Mouse (Mus musculus): ENCODE results near the gene Olfr1151. TPM values are rescaled to one million over a fixed set of nuclear protein-coding genes. Genes with fewer than 3 reads are reported as not detected.

Olfr1151 gene
- total RNA-seq (2014; rRNA removed) (not detected in 2 replicates), polyA plus RNA-seq (2015; fragmentation: Nextera tagmentation; extraction: Ambion mirVana) (not detected in 2 replicates)

- H3K27ac ChIP-seq (ENCODE audit: low read depth, low read length), result no peak within 1 kb of the TSS
- H3K9me3 ChIP-seq (ENCODE audit: low read length), result no peaks in the 10 kb centered on the region
- H3K4me1 ChIP-seq (ENCODE audit: insufficient read depth, low read length), result no peaks in the 10 kb centered on the region
- H3K4me2 ChIP-seq (ENCODE audit: low read depth, low read length, poor library complexity, severe bottlenecking), result no peak within 1 kb of the TSS
- 91% methylated on average over 1 of the region's 1 CpGs for WGBS
- ATAC-seq (ENCODE audit: low FRiP score) (no peak), DNase-seq (ENCODE audit: low spot score) (no peak)
- no peaks in the 10 kb centered on the region for H3K36me3 ChIP-seq (ENCODE audit: insufficient read depth, low read length)
- H3K9ac ChIP-seq (replicated peaks; ENCODE audit: low read length, poor library complexity, severe bottlenecking), result no peak within 1 kb of the TSS
- H3K27me3 ChIP-seq (ENCODE audit: insufficient read depth, low read length), result no peaks in the 10 kb centered on the region
- no peak within 1 kb of the TSS for H3K4me3 ChIP-seq (ENCODE audit: low read depth, low read length)
- no peak for TF ChIP-seq CTCF (IDR thresholded peaks at IDR 0.05)
Measured at GRCm38 (mm10) chr2:87855562-87855961, at the start of gene Olfr1151. TSS of gene Olfr1151 (plus strand) at chr2:87855862.

DNA sequence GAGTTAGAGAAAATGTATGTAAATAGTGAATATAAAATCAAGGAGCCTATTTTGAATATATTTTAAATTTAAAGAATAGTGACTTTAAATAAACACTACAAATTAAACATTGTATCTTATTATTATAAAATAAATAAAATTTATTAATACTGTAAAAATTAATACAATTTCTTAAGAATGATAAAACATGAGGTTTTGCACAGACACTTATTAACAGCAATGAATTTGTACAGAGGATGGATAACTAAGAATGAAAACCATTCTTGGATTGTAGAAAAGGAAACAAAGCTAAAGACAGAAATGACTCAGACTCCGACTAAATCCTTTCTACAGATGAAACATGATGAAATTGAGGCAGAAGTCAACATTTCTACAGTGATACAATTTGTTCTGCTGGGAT, 46.1 kb upstream of the Olfr1151 start, which contains the start of gene Olfr1145:
Olfr1145 (plus strand) TSS at position 301 of the 400 bp plus-strand sequence.
- 79% methylated on average over 1 of the region's 1 CpGs for WGBS
- H3K27ac ChIP-seq (ENCODE audit: low read depth, low read length), result no peak within 1 kb of the TSS
- H3K4me1 ChIP-seq (ENCODE audit: insufficient read depth, low read length), result no peaks in the 10 kb centered on the region
- no peak for DNase-seq (ENCODE audit: low spot score)
- ATAC-seq (ENCODE audit: low FRiP score), result no peak
- TF ChIP-seq CTCF (IDR thresholded peaks at IDR 0.05), result no peak
- H3K36me3 ChIP-seq (ENCODE audit: insufficient read depth, low read length), result no peaks in the 10 kb centered on the region
- H3K27me3 ChIP-seq (ENCODE audit: insufficient read depth, low read length), result no peaks in the 10 kb centered on the region
- H3K4me3 ChIP-seq (ENCODE audit: low read depth, low read length), result no peak within 1 kb of the TSS
- no peak within 1 kb of the TSS for H3K4me2 ChIP-seq (ENCODE audit: low read depth, low read length, poor library complexity, severe bottlenecking)
- no peak within 1 kb of the TSS for H3K9ac ChIP-seq (replicated peaks; ENCODE audit: low read length, poor library complexity, severe bottlenecking)
- no peaks in the 10 kb centered on the region for H3K9me3 ChIP-seq (ENCODE audit: low read length)

- WGBS, result 95% methylated on average over 1 of the region's 1 CpGs
- H3K4me2 ChIP-seq (ENCODE audit: low read depth, low read length, poor library complexity, severe bottlenecking), result no peak within 1 kb of the TSS
- no peaks in the 10 kb centered on the region for H3K36me3 ChIP-seq (ENCODE audit: insufficient read depth, low read length)
- no peak for TF ChIP-seq CTCF (IDR thresholded peaks at IDR 0.05)
- H3K9ac ChIP-seq (replicated peaks; ENCODE audit: low read length, poor library complexity, severe bottlenecking), result no peak within 1 kb of the TSS
- no peaks in the 10 kb centered on the region for H3K27me3 ChIP-seq (ENCODE audit: insufficient read depth, low read length)
- DNase-seq (ENCODE audit: low spot score), result no peak
- no peak within 1 kb of the TSS for H3K27ac ChIP-seq (ENCODE audit: low read depth, low read length)
- no peaks in the 10 kb centered on the region for H3K4me1 ChIP-seq (ENCODE audit: insufficient read depth, low read length)
- H3K9me3 ChIP-seq (ENCODE audit: low read length), result no peaks in the 10 kb centered on the region
- no peak for ATAC-seq (ENCODE audit: low FRiP score)
- no peak within 1 kb of the TSS for H3K4me3 ChIP-seq (ENCODE audit: low read depth, low read length)
Measured at GRCm38 (mm10) chr2:87830233-87830632, 25.4 kb upstream of the Olfr1151 start, which contains the start of gene Olfr1148. TSS of gene Olfr1148 (plus strand) at chr2:87830533.

- no peak for ATAC-seq (ENCODE audit: low FRiP score)
- 77% methylated on average over 1 of the region's 1 CpGs for WGBS
- no peaks in the 10 kb centered on the region for H3K36me3 ChIP-seq (ENCODE audit: insufficient read depth, low read length)
- no peak within 1 kb of the TSS for H3K9ac ChIP-seq (replicated peaks; ENCODE audit: low read length, poor library complexity, severe bottlenecking)
- H3K4me1 ChIP-seq (ENCODE audit: insufficient read depth, low read length), result no peaks in the 10 kb centered on the region
- no peaks in the 10 kb centered on the region for H3K27me3 ChIP-seq (ENCODE audit: insufficient read depth, low read length)
- TF ChIP-seq CTCF (IDR thresholded peaks at IDR 0.05), result no peak
- no peak within 1 kb of the TSS for H3K4me2 ChIP-seq (ENCODE audit: low read depth, low read length, poor library complexity, severe bottlenecking)
- no peak within 1 kb of the TSS for H3K4me3 ChIP-seq (ENCODE audit: low read depth, low read length)
- no peaks in the 10 kb centered on the region for H3K9me3 ChIP-seq (ENCODE audit: low read length)
- no peak for DNase-seq (ENCODE audit: low spot score)
- no peak within 1 kb of the TSS for H3K27ac ChIP-seq (ENCODE audit: low read depth, low read length)
Measured at GRCm38 (mm10) chr2:87843693-87844092, 12.0 kb upstream of the Olfr1151 start, which contains the start of gene Olfr1150-ps1. TSS of gene Olfr1150-ps1 (plus strand) at chr2:87843993.

DNA sequence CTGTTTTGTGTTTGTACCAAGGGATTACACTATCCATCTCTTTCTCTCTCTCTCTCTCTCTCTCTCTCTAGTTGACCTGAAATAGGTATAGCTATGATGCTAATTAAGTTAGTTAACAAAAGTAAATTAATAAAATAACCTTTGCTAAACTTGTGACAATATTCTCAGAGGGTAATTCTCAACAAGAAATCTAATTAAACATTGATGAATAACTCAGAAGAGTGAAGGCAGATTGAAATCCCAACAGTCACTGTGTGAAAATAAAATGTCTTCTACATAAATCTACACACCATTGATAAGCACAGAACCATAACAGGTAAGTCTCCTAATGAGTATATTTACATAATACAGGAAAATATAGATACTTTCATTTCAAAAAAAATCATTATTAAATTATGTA, 10.5 kb downstream of the Olfr1151 start, which contains the start of gene Olfr1152:
Olfr1152 (plus strand) TSS at position 301 of the 400 bp plus-strand sequence.
- no peaks in the 10 kb centered on the region for H3K36me3 ChIP-seq (ENCODE audit: insufficient read depth, low read length)
- H3K4me1 ChIP-seq (ENCODE audit: insufficient read depth, low read length), result no peaks in the 10 kb centered on the region
- H3K27ac ChIP-seq (ENCODE audit: low read depth, low read length), result no peak within 1 kb of the TSS
- TF ChIP-seq CTCF (IDR thresholded peaks at IDR 0.05), result no peak
- no peaks in the 10 kb centered on the region for H3K27me3 ChIP-seq (ENCODE audit: insufficient read depth, low read length)
- H3K9me3 ChIP-seq (ENCODE audit: low read length), result no peaks in the 10 kb centered on the region
- H3K4me2 ChIP-seq (ENCODE audit: low read depth, low read length, poor library complexity, severe bottlenecking), result no peak within 1 kb of the TSS
- H3K9ac ChIP-seq (replicated peaks; ENCODE audit: low read length, poor library complexity, severe bottlenecking), result no peak within 1 kb of the TSS
- no peak for ATAC-seq (ENCODE audit: low FRiP score)
- H3K4me3 ChIP-seq (ENCODE audit: low read depth, low read length), result no peak within 1 kb of the TSS
- no peak for DNase-seq (ENCODE audit: low spot score)

- 83% methylated on average over 1 of the region's 1 CpGs for WGBS
- Histone ChIP-seq H3K9ac (replicated peaks; ENCODE audit: low read length, poor library complexity, severe bottlenecking) (no peak within 1 kb of the TSS), H3K4me1 (ENCODE audit: insufficient read depth, low read length) (no peaks in the 10 kb centered on the region), H3K27ac (ENCODE audit: low read depth, low read length) (no peak within 1 kb of the TSS), H3K36me3 (ENCODE audit: insufficient read depth, low read length) (no peaks in the 10 kb centered on the region), H3K4me3 (ENCODE audit: low read depth, low read length) (no peak within 1 kb of the TSS), H3K4me2 (ENCODE audit: low read depth, low read length, poor library complexity, severe bottlenecking) (no peak within 1 kb of the TSS), H3K27me3 (ENCODE audit: insufficient read depth, low read length) (no peaks in the 10 kb centered on the region), H3K9me3 (ENCODE audit: low read length) (no peaks in the 10 kb centered on the region)
- no peak for ATAC-seq (ENCODE audit: low FRiP score)
- TF ChIP-seq CTCF (IDR thresholded peaks at IDR 0.05), result no peak
- DNase-seq (ENCODE audit: low spot score), result no peak
Measured at GRCm38 (mm10) chr2:87894662-87895061, 39.0 kb downstream of the Olfr1151 start, which contains the start of gene Olfr1153. TSS of gene Olfr1153 (plus strand) at chr2:87894962.

Data from midbrain, postnatal 0 days (tissue).